In genomic region chr11:109830368-109830767, GRCm38 (mm10) we compare ENCODE assay signal across 49 mouse cellular contexts. TPM values are rescaled to one million over a fixed set of nuclear protein-coding genes. Genes with fewer than 3 reads are reported as not detected.
"Had no signal": no experiment of that assay in that cellular context is flagged by ENCODE, and none has a peak within 500 bp of the region (broad histone marks: within the 10 kb centered on the region; RNA-seq: fewer than 3 reads in every experiment).

No protein-coding gene starts in this region.

- H3K9ac ChIP-seq: heart, embryonic 12.5 days; heart, embryonic 13.5 days; heart, embryonic 15.5 days; hindbrain, embryonic 12.5 days; hindbrain, embryonic 13.5 days; hindbrain, embryonic 14.5 days; hindbrain, embryonic 15.5 days; intestine, embryonic 15.5 days; kidney, embryonic 15.5 days had no signal

- H3K4me3 ChIP-seq: heart, embryonic 10.5 days; heart, embryonic 12.5 days; heart, embryonic 13.5 days; heart, embryonic 15.5 days; hindbrain, embryonic 10.5 days; hindbrain, embryonic 12.5 days; hindbrain, embryonic 13.5 days; hindbrain, embryonic 15.5 days; intestine, embryonic 15.5 days; kidney, embryonic 15.5 days; layer of hippocampus, adult 2 months; left cerebral cortex, adult 2 months had no signal

- DNase-seq: heart, postnatal 10 days; heart, postnatal 14 days; heart, postnatal 36 days; heart, postnatal 4 days; kidney, adult 11 months; kidney, adult 2 months; kidney, adult 8-10 months; kidney, adult 9 months; kidney, postnatal 10 days; kidney, postnatal 14 days; kidney, postnatal 25 days; kidney, postnatal 36 days; kidney, postnatal 4 days; layer of hippocampus, adult 9-11 months; layer of hippocampus, postnatal 36 days had no signal

- H3K27ac ChIP-seq: heart, embryonic 10.5 days; heart, embryonic 13.5 days; heart, embryonic 15.5 days; hindbrain, embryonic 10.5 days; hindbrain, embryonic 12.5 days; hindbrain, embryonic 13.5 days; hindbrain, embryonic 14.5 days; hindbrain, embryonic 15.5 days; hindbrain, postnatal 0 days; intestine, embryonic 15.5 days; kidney, embryonic 15.5 days; layer of hippocampus, adult 2 months; left cerebral cortex, adult 2 months had no signal

- H3K4me1 ChIP-seq: heart, embryonic 10.5 days; heart, embryonic 12.5 days; heart, embryonic 13.5 days; heart, embryonic 15.5 days; hindbrain, embryonic 10.5 days; hindbrain, embryonic 13.5 days; hindbrain, embryonic 15.5 days; intestine, embryonic 15.5 days; kidney, embryonic 15.5 days had no signal

- H3K4me2 ChIP-seq: heart, embryonic 11.5 days; heart, embryonic 12.5 days; heart, embryonic 13.5 days; heart, embryonic 15.5 days; hindbrain, embryonic 12.5 days; hindbrain, embryonic 13.5 days; hindbrain, embryonic 14.5 days; hindbrain, embryonic 15.5 days; intestine, embryonic 15.5 days; kidney, embryonic 15.5 days had no signal

- H3K9me3 ChIP-seq: heart, embryonic 10.5 days; heart, embryonic 13.5 days; heart, embryonic 15.5 days; hindbrain, embryonic 10.5 days; hindbrain, embryonic 12.5 days; hindbrain, embryonic 15.5 days; intestine, embryonic 15.5 days; kidney, embryonic 15.5 days had no signal

- H3K27me3 ChIP-seq: heart, embryonic 12.5 days; heart, embryonic 13.5 days; heart, embryonic 15.5 days; hindbrain, embryonic 12.5 days; hindbrain, embryonic 15.5 days; intestine, embryonic 15.5 days; kidney, embryonic 15.5 days had no signal

- H3K36me3 ChIP-seq: heart, embryonic 10.5 days; heart, embryonic 12.5 days; heart, embryonic 13.5 days; heart, embryonic 15.5 days; hindbrain, embryonic 10.5 days; hindbrain, embryonic 12.5 days; hindbrain, embryonic 13.5 days; hindbrain, embryonic 15.5 days; intestine, embryonic 15.5 days; kidney, embryonic 15.5 days had no signal

- ATAC-seq: hindbrain, embryonic 16.5 days; hindbrain, postnatal 0 days; inflammation-experienced regulatory T-cells, adult 6 months; intestine, embryonic 15.5 days; intestine, embryonic 16.5 days; intestine, postnatal 0 days had no signal

RNA-seq across cellular contexts. Expression of gene 1700012B07Rik, which starts 2.5 kb away (rescaled TPM):
- total RNA-seq: heart, postnatal 10 days; heart, postnatal 14 days; heart, postnatal 25 days; heart, postnatal 36 days; heart, postnatal 4 days; hematopoietic stem cell, adult 5-6 weeks; hindbrain, postnatal 0 days; layer of hippocampus, adult 18-20 months; layer of hippocampus, adult 2 months; layer of hippocampus, adult 8-10 months; layer of hippocampus, postnatal 10 days; layer of hippocampus, postnatal 14 days; layer of hippocampus, postnatal 25 days; layer of hippocampus, postnatal 36 days; left cerebral cortex, adult 18-20 months; left cerebral cortex, adult 2 months had no signal
- polyA plus RNA-seq: heart, embryonic 10.5 days; heart, embryonic 11.5 days; heart, embryonic 12.5 days; heart, embryonic 13.5 days; heart, embryonic 14.5 days; heart, embryonic 15.5 days; heart, embryonic 16.5 days; heart, postnatal 0 days; hindbrain, embryonic 10.5 days; hindbrain, embryonic 11.5 days; hindbrain, embryonic 12.5 days; hindbrain, embryonic 13.5 days; hindbrain, embryonic 14.5 days; hindbrain, embryonic 15.5 days; hindbrain, embryonic 16.5 days; hindbrain, postnatal 0 days; intestine, embryonic 14.5 days; intestine, embryonic 15.5 days; intestine, embryonic 16.5 days; intestine, postnatal 0 days; kidney, adult 2 months; kidney, embryonic 14.5 days; kidney, embryonic 15.5 days; kidney, embryonic 16.5 days had no signal
